Comparison of ENCODE assay signal across 10 mouse cellular contexts in genomic region chr5:135807263-135807637, GRCm38 (mm10). TPM values are rescaled to one million over a fixed set of nuclear protein-coding genes. Genes with fewer than 3 reads are reported as not detected.
DNase-seq lines count a peak whose midpoint lies in the region; ATAC-seq and TF ChIP-seq lines count a peak whose summit lies in the region.
"Had no signal": no experiment of that assay in that cellular context is flagged by ENCODE, and none has a peak within 500 bp of the region (broad histone marks: within the 10 kb centered on the region; RNA-seq: fewer than 3 reads in every experiment).

No protein-coding gene starts in this region.

- no peaks in the 10 kb centered on the region for H3K27me3 ChIP-seq in intestine, embryonic 15.5 days (replicated peaks)
- no peaks in the 10 kb centered on the region; the same call in 1 of the 2 replicates for H3K27me3 ChIP-seq in intestine, postnatal 0 days (replicated peaks; ENCODE audit: control insufficient read depth, insufficient read depth, low read length)
- H3K27me3 ChIP-seq in forebrain, embryonic 14.5 days (replicated peaks; ENCODE audit: control insufficient read depth, insufficient read depth, low read length), result no peaks in the 10 kb centered on the region
- peaks cover 6% of the 10 kb centered on the region for H3K27me3 ChIP-seq in midbrain, embryonic 12.5 days
- 0 out of 2 replicates have a peak, but pooled peaks cover 3% of the 10 kb centered on the region for H3K27me3 ChIP-seq in liver, embryonic 11.5 days (replicated peaks; ENCODE audit: control insufficient read depth, insufficient read depth, low read length)

- ATAC-seq in intestine, embryonic 15.5 days, result no peak
- no peak for ATAC-seq in intestine, postnatal 0 days
- 0 out of 2 replicates have a peak, but pooled peaks have one; percentile 18 for ATAC-seq in forebrain, embryonic 14.5 days
- ATAC-seq in midbrain, embryonic 12.5 days (ENCODE audit: low FRiP score, low read depth), result no peak
- no peak for ATAC-seq in liver, embryonic 11.5 days (replicated peaks; ENCODE audit: low FRiP score)

- no peaks in the 10 kb centered on the region for H3K9me3 ChIP-seq in intestine, embryonic 15.5 days
- H3K9me3 ChIP-seq in intestine, postnatal 0 days (ENCODE audit: control insufficient read depth), result no peaks in the 10 kb centered on the region
- no peaks in the 10 kb centered on the region for H3K9me3 ChIP-seq in forebrain, embryonic 14.5 days (replicated peaks; ENCODE audit: control insufficient read depth, low read length)
- no peaks in the 10 kb centered on the region for H3K9me3 ChIP-seq in midbrain, embryonic 12.5 days
- H3K9me3 ChIP-seq in liver, embryonic 11.5 days (ENCODE audit: control insufficient read depth, low read length), result no peaks in the 10 kb centered on the region

- no peak for TF ChIP-seq CTCF in intestine, postnatal 0 days (IDR thresholded peaks at IDR 0.05; ENCODE audit: low read depth)

- H3K4me2 ChIP-seq in intestine, embryonic 15.5 days (replicated peaks), result no peak overlapping the region
- H3K4me2 ChIP-seq in intestine, postnatal 0 days (replicated peaks; ENCODE audit: low read depth), result no peak overlapping the region
- H3K4me2 ChIP-seq in forebrain, embryonic 14.5 days (ENCODE audit: low read length), result peak overlapping the region; percentile 66
- H3K4me2 ChIP-seq in midbrain, embryonic 12.5 days (replicated peaks), result peak overlapping the region; percentile 69
- no peak overlapping the region for H3K4me2 ChIP-seq in liver, embryonic 11.5 days

- 0 out of 2 replicates have a peak, but pooled peaks cover 3% of the 10 kb centered on the region for H3K4me1 ChIP-seq in intestine, embryonic 15.5 days (replicated peaks)
- H3K4me1 ChIP-seq in intestine, postnatal 0 days (replicated peaks; ENCODE audit: control insufficient read depth, insufficient read depth, low read length), result no peaks in the 10 kb centered on the region
- peaks cover 7% of the 10 kb centered on the region; the same call in 1 of the 2 replicates for H3K4me1 ChIP-seq in forebrain, embryonic 14.5 days (ENCODE audit: control insufficient read depth, insufficient read depth, low read length)
- peaks cover 13% of the 10 kb centered on the region; the same call in 1 of the 2 replicates for H3K4me1 ChIP-seq in midbrain, embryonic 12.5 days
- no peaks in the 10 kb centered on the region for H3K4me1 ChIP-seq in liver, embryonic 11.5 days (replicated peaks; ENCODE audit: control insufficient read depth, insufficient read depth, low read length)

- 0 out of 2 replicates have a peak overlapping the region, but pooled peaks have one; percentile 1 for H3K4me3 ChIP-seq in intestine, embryonic 15.5 days (replicated peaks)
- H3K4me3 ChIP-seq in intestine, postnatal 0 days (ENCODE audit: low read depth, low read length), result no peak overlapping the region
- peak overlapping the region; percentile 47 for H3K4me3 ChIP-seq in forebrain, embryonic 14.5 days (ENCODE audit: low read depth, low read length)
- peak overlapping the region; percentile 53 for H3K4me3 ChIP-seq in midbrain, embryonic 12.5 days
- no peak overlapping the region for H3K4me3 ChIP-seq in liver, embryonic 11.5 days (ENCODE audit: low read depth, low read length)

- DNase-seq in cerebellum, adult 8-10 months, result peak; percentile 62
- no peak for DNase-seq in forebrain, embryonic 14.5 days (ENCODE audit: low spot score)
- DNase-seq in liver, embryonic 11.5 days (ENCODE audit: low spot score), result no peak
- no peak for DNase-seq in T-cell, adult 2 months (ENCODE audit: low spot score)
- no peak for DNase-seq in lung, postnatal 14 days

- no peak overlapping the region for H3K27ac ChIP-seq in intestine, embryonic 15.5 days
- H3K27ac ChIP-seq in intestine, postnatal 0 days (ENCODE audit: low read depth, low read length), result no peak overlapping the region
- no peak overlapping the region for H3K27ac ChIP-seq in forebrain, embryonic 14.5 days (ENCODE audit: low read depth, low read length)
- H3K27ac ChIP-seq in midbrain, embryonic 12.5 days (replicated peaks), result no peak overlapping the region
- no peak overlapping the region for H3K27ac ChIP-seq in liver, embryonic 11.5 days (ENCODE audit: low read depth, low read length)

- H3K9ac ChIP-seq in intestine, embryonic 15.5 days, result no peak overlapping the region
- no peak overlapping the region for H3K9ac ChIP-seq in intestine, postnatal 0 days (ENCODE audit: low read depth, low read length)
- H3K9ac ChIP-seq in forebrain, embryonic 14.5 days (ENCODE audit: low read length), result peak overlapping the region; percentile 81
- peak overlapping the region; percentile 74 for H3K9ac ChIP-seq in midbrain, embryonic 12.5 days (replicated peaks)
- H3K9ac ChIP-seq in liver, embryonic 11.5 days (ENCODE audit: low read depth, low read length), result no peak overlapping the region

- WGBS in intestine, embryonic 15.5 days, result 40% methylated on average over 3 of the region's 3 CpGs
- WGBS in intestine, postnatal 0 days, result 56% methylated on average over 3 of the region's 3 CpGs
- 36% methylated on average over 3 of the region's 3 CpGs for WGBS in forebrain, embryonic 14.5 days
- 54% methylated on average over 3 of the region's 3 CpGs for whole genome bisulfite sequencing in midbrain, embryonic 12.5 days
- 46% methylated on average over 3 of the region's 3 CpGs for WGBS in liver, embryonic 11.5 days

- H3K36me3 ChIP-seq in intestine, embryonic 15.5 days, result no peaks in the 10 kb centered on the region
- H3K36me3 ChIP-seq in intestine, postnatal 0 days (ENCODE audit: control insufficient read depth, insufficient read depth), result no peaks in the 10 kb centered on the region
- no peaks in the 10 kb centered on the region for H3K36me3 ChIP-seq in forebrain, embryonic 14.5 days (ENCODE audit: control insufficient read depth, insufficient read depth, low read length)
- no peaks in the 10 kb centered on the region for H3K36me3 ChIP-seq in midbrain, embryonic 12.5 days
- H3K36me3 ChIP-seq in liver, embryonic 11.5 days (ENCODE audit: control insufficient read depth, insufficient read depth, low read length), result no peaks in the 10 kb centered on the region

RNA-seq across cellular contexts. Expression of gene Srrm3, which starts 0.6 kb away (rescaled TPM):
- 2.7 and 3.7 TPM in 2 replicates for polyA plus RNA-seq in intestine, embryonic 15.5 days (2015; fragmentation: Nextera tagmentation; extraction: Ambion mirVana)
- polyA plus RNA-seq in intestine, postnatal 0 days (2015; fragmentation: Nextera tagmentation; extraction: Ambion mirVana), result 0.82 and 0.91 TPM in 2 replicates
- 23.6 and 31.1 TPM in 2 replicates for polyA plus RNA-seq in forebrain, embryonic 14.5 days (2014; fragmentation: Nextera tagmentation; extraction: Ambion mirVana)
- polyA plus RNA-seq in midbrain, embryonic 12.5 days (2016; fragmentation: Nextera tagmentation; extraction: Ambion mirVana), result 72.1 and 73.3 TPM in 2 replicates
- polyA plus RNA-seq in liver, embryonic 11.5 days (2014; fragmentation: Nextera tagmentation; extraction: Ambion mirVana), result 0.04 and 0.16 TPM in 2 replicates
- polyA plus RNA-seq: liver, embryonic 16.5 days; thymus, postnatal 0 days had no signal

RNA-seq across cellular contexts. Expression of gene Mdh2, which starts 29.0 kb away (rescaled TPM):
- polyA plus RNA-seq in intestine, embryonic 15.5 days (2015; fragmentation: Nextera tagmentation; extraction: Ambion mirVana), result 688 and 736 TPM in 2 replicates
- polyA plus RNA-seq in intestine, postnatal 0 days (2015; fragmentation: Nextera tagmentation; extraction: Ambion mirVana), result 798 and 872 TPM in 2 replicates
- polyA plus RNA-seq in forebrain, embryonic 14.5 days (2014; fragmentation: Nextera tagmentation; extraction: Ambion mirVana), result 590 and 591 TPM in 2 replicates
- 526 and 540 TPM in 2 replicates for polyA plus RNA-seq in midbrain, embryonic 12.5 days (2016; fragmentation: Nextera tagmentation; extraction: Ambion mirVana)
- polyA plus RNA-seq in liver, embryonic 11.5 days (2014; fragmentation: Nextera tagmentation; extraction: Ambion mirVana), result 625 and 635 TPM in 2 replicates

RNA-seq across cellular contexts. Expression of gene Styxl1, which starts 29.1 kb away (rescaled TPM):
- 0.24 and 0.30 TPM in 2 replicates for polyA plus RNA-seq in intestine, embryonic 15.5 days (2015; fragmentation: Nextera tagmentation; extraction: Ambion mirVana)
- polyA plus RNA-seq in intestine, postnatal 0 days (2015; fragmentation: Nextera tagmentation; extraction: Ambion mirVana), result 0.21 and 0.27 TPM in 2 replicates
- 0.52 TPM in 1 of 2 replicates, not detected in the other for polyA plus RNA-seq in forebrain, embryonic 14.5 days (2014; fragmentation: Nextera tagmentation; extraction: Ambion mirVana)
- 0.18 and 0.64 TPM in 2 replicates for polyA plus RNA-seq in midbrain, embryonic 12.5 days (2016; fragmentation: Nextera tagmentation; extraction: Ambion mirVana)
- polyA plus RNA-seq in liver, embryonic 11.5 days (2014; fragmentation: Nextera tagmentation; extraction: Ambion mirVana), result 0.29 TPM in 1 of 2 replicates, not detected in the other

Comparison
In these comparisons a context has a peak if more than half of its experiments do, and no peak if none do; other contexts are left out.
1. H3K4me3 ChIP-seq: peak in intestine, embryonic 15.5 days (single experiment), forebrain, embryonic 14.5 days (single experiment) and midbrain, embryonic 12.5 days (single experiment); none in intestine, postnatal 0 days (single experiment) and liver, embryonic 11.5 days (single experiment).
2. H3K4me2 ChIP-seq: peak in forebrain, embryonic 14.5 days (single experiment) and midbrain, embryonic 12.5 days (single experiment); none in intestine, embryonic 15.5 days (single experiment), intestine, postnatal 0 days (single experiment) and liver, embryonic 11.5 days (single experiment).
3. H3K9ac ChIP-seq: peak in forebrain, embryonic 14.5 days (single experiment) and midbrain, embryonic 12.5 days (single experiment); none in intestine, embryonic 15.5 days (single experiment), intestine, postnatal 0 days (single experiment) and liver, embryonic 11.5 days (single experiment).